Mouse (Mus musculus) adrenal gland, adult 2 months (tissue): ENCODE results near the gene Usp19. TPM values are rescaled to one million over a fixed set of nuclear protein-coding genes. Genes with fewer than 3 reads are reported as not detected.

Experiments
- DNase-seq: peaks from one replicate; pipeline ENCODE4 v3.0.0; 2021
- polyA plus RNA-seq: library from polyadenylated mRNA; depleted of rRNA; stranded (reverse); fragments of >200 nt; gene quantifications from 2 replicates; pipeline ENCODE4 v1.2.3, GENCODE M21; 2012
- total RNA-seq, 2 experiments: library from RNA; stranded (reverse); gene quantifications; 2 replicates each; pipeline ENCODE4 v1.2.3; 2021

Usp19 gene
- total and polyA plus RNA-seq, 3 experiments = 172 to 261 (median 248) TPM

- no peak for DNase-seq
These were observed 21.0 kb upstream of the Usp19 start for GRCm38 (mm10) chr9:108469430-108469829.

- no peak for DNase-seq
These were observed 20.6 kb upstream of the Usp19 start for GRCm38 (mm10) chr9:108469845-108470244.

- DNase-seq = no peak
These were observed 15.9 kb upstream of the Usp19 start for GRCm38 (mm10) chr9:108474528-108474927.

GRCm38 (mm10) chr9:108478638-108479156 is 11.7 kb upstream of the Usp19 start:
- peak; percentile 89 for DNase-seq

- DNase-seq = no peak
These were observed 11.2 kb upstream of the Usp19 start for GRCm38 (mm10) chr9:108479241-108479640.

DNA sequence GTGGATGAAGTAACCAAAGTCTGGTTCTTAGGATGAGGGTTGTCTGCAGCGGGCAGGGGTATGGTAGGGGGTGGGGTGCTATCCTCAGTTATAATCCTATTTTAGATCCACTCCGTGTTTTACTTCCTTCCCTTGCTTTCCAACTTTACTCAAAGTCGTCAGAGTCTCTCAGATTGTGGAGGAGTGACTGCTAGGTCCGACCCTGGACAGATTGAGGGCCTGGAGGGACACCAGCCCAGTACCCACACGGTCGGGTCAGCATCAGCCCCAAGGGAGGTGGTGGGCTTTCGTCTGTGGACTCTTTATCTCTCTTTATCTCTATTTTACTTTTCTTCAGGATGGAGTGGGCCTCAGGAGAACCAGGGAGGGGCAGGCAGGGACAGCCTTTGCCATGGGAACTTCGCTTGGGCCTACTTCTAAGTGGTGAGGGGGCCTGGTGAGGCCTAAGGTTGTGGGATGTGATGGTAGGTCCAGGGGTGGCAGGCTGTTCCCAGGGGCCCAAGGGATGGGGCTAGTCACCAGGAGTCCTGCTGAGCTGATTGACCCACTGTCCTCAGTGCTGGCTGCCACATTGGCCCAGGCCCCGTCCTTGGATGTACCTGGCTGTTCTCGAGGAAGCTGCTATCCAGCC is 10.6 kb upstream of the Usp19 start, which contains the start of gene Lamb2:
Gene Lamb2, plus strand, starts transcription at position 16 of the 631 bp plus-strand sequence.
- peak; percentile 71 for DNase-seq

DNA sequence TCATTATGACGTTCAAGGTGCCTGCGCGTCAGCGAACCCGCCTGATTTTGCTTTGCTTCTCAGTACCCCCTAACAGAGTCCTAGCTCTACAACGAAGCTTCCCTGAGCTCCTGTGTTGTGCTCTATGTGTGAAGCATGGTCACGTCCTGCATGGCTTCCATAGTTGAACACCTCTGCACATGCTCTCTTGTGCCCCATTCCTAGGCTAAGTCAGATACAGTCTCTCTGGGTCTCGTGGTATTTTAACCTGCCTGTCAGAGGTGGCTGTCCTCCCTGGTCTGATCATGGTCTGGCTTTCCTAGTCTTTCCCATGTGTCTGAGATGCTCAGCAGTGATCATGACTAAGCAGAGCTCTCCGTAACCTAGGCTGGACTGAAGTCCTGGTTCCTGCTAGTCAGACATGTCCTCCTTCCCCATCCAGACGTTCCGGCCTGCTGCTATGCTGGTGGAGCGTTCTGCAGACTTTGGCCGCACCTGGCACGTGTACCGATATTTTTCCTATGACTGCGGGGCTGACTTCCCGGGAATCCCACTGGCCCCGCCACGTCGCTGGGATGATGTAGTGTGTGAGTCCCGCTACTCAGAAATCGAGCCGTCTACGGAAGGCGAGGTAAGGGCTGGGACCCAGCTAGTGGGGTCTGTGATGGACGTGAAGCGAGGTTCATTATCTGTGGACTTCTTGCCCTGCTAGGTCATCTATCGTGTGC is 9.4 kb upstream of the Usp19 start:
- no peak for DNase-seq

- DNase-seq = no peak
These were observed 8.7 kb upstream of the Usp19 start for GRCm38 (mm10) chr9:108481520-108482210.

GRCm38 (mm10) chr9:108483051-108483790 is 7.2 kb upstream of the Usp19 start:
- no peak for DNase-seq

DNA sequence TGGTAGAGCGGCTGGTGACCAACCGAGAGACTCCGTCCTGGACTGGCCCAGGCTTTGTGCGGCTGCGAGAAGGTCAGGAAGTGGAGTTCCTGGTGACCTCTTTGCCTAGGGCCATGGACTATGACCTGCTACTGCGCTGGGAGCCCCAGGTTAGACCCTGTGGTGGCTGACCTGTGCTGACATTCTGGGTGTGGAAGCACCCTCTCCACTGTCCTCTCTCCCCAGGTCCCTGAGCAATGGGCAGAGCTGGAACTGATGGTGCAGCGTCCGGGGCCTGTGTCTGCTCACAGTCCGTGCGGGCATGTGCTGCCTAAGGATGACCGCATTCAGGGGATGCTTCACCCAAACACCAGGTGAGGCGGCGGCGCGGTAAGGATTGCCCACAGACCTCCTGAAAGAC is 6.4 kb upstream of the Usp19 start:
- no peak for DNase-seq

GRCm38 (mm10) chr9:108485301-108485875 is 5.0 kb upstream of the Usp19 start:
- DNase-seq = no peak

DNA sequence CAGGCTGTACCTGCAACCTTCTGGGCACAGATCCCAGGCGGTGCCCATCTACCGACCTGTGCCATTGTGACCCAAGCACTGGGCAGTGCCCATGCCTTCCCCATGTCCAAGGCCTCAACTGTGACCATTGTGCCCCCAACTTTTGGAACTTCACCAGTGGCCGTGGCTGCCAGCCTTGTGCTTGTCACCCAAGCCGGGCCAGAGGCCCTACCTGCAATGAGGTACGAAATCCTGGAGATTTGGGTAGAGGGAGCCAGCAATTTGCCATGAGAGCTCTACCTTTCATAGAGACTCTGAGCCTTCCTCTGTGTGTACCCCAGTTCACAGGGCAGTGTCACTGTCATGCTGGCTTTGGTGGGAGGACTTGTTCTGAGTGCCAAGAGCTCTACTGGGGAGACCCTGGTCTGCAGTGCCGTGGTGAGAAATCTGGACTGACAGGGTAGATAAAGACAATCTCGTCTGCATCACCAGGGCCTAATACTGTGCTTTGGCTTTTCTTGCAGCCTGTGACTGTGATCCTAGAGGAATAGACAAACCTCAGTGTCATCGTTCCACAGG is 3.4 kb upstream of the Usp19 start:
- no peak for DNase-seq

DNA sequence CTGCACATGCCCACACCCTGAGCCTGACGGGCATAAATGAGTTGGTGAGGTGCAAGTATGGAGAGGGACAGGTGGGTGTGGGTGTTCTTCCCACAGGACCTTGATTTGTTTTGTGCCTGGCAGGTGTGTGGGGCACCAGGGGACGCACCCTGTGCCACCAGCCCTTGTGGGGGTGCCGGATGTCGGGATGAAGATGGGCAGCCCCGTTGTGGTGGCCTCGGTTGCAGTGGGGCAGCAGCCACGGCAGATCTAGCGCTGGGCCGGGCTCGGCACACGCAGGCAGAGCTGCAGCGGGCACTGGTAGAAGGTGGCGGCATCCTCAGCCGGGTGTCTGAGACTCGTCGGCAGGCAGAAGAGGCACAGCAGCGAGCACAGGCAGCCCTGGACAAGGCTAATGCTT is 2.0 kb upstream of the Usp19 start:
- DNase-seq = no peak

DNA sequence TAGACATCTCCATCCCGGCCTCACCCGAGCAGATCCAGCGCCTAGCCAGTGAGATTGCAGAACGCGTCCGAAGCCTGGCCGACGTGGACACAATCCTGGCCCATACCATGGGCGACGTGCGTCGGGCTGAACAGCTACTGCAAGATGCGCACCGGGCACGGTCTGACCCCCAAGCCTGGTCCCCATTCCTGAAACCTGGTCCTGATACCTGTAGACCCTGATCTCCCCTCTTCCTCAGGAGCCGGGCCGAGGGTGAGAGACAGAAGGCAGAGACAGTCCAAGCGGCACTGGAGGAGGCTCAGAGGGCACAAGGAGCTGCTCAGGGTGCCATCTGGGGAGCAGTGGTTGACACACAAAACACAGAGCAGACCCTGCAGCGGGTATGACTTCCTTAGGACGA is 1.2 kb upstream of the Usp19 start:
- DNase-seq = no peak

- DNase-seq = no peak
These were observed 472 bp upstream of the Usp19 start for GRCm38 (mm10) chr9:108489702-108490558.

DNA sequence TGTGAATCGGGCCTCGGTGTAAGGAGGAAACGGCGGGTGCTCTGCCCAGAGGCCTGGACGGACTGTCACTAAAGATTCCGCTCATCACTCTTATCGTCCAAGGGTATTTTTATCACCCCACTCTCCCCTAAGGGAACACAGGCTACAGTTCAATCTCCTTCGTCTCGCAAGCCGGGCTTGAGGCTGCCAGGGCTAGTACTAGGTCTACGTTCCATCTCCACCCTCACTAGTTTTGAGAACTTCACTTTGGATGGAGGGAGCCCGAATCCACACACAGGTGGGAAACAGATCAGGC is 831 bp downstream of the Usp19 start:
- no peak for DNase-seq

DNA sequence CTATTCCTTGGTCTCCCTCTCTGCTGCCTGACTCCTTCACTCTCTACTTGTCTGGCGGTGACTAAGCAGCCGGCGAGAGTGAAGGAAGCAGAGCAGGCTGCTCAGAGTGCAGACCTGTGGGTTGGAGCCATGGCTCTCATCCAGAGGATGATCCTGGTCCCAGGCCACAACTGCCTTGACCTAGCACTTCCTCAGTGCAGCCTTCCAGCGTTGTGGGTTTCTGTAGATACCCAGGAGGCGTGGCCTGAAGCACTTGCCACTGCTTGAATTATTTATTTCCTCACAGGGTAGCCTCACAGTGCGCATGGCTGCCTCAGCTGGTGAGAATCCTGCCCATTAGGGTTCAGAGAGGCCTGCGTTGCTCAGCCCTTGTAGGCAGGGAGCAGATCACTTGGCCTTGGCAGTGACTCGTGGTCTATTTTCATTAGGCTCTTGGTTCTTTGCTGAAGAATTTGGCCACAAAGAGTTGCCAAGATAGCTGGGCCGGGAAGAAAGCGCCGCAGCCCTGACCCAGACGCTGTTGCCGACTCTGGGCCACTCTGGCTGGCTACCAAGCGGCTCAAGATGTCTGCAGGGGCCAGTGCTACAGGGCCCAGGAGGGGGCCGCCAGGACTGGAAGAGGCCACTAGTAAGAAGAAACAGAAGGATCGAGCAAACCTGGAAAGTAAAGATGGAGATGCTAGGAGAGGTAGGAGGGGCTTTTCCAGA is 1.8 kb downstream of the Usp19 start:
- peak; percentile 94 for DNase-seq

DNA sequence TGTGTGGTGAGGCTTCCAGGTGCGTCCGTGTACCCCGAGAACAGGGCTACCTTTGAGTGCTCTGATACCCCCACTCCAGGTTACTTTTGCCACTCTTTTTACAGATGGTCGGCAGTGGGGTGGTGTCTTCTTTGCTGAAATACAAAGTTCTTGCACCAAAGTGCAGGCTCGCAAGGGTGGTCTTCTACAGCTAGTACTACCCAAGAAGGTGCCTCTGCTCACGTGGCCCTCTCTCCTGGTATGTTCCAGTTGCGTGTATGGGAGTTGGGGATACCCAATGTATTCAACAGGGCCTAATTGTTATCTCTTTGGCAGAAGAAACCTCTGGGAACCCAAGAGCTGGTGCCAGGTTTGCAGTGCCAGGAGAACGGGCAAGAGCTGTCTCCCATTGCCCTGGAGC is 2.8 kb downstream of the Usp19 start:
- no peak for DNase-seq

- DNase-seq = no peak
These were observed 3.9 kb downstream of the Usp19 start for GRCm38 (mm10) chr9:108494146-108494825.

- DNase-seq = no peak
These were observed 4.5 kb downstream of the Usp19 start for GRCm38 (mm10) chr9:108494905-108495304.
